Mouse (Mus musculus): ENCODE data around the gene Impg2. TPM values are rescaled to one million over a fixed set of nuclear protein-coding genes. Genes with fewer than 3 reads are reported as not detected.

Gene Impg2
- total RNA-seq (2021), result under 1 TPM in 1 of 2 experiments, not detected in 1; 0.10 TPM
- long read RNA-seq, experiment 1, result 0 reads
- long read RNA-seq, experiment 2, result 0 reads

DNA sequence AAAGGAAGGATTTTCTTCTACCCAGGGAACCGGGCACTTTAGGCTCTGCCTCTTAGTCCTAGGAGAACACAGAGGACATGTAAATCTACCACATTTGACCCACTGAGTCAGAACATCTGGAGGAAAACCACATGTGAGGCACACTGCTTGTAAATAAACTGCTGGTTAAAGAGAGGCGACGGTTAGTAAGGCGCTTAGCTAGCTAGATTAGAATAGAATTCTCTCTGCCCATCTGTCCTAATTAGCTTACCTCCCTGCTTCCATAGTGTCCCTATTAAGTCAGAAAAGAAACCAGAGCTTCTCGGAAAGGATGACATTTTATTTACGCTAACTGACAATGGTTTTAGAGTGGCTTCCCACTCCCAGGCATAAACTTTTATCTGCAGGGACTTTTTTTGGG is at the start of gene Impg2:
Impg2 (plus strand) TSS at position 263 of the 400 bp plus-strand sequence.
- DNase-seq, result no peak

DNA sequence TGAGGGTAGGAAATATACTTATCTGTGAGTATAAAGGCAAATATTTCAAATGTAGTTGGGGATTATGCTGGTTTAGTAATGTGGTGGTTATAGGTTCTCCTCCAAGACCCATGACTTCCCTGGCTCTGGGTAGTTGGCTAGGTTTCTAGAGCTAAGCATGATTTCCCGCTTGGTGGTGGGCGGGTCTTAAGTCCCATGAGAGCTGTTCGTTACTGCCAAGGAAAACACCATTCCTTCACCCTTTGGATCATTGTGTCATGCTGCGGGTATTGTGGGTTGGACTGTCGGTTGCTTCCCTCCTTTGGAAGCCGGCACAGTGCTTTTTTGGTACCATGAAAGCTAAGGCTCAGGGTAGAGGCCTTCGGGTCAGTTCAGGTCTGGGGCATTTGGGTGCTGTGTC is 40.6 kb upstream of the Impg2 start:
- peak; percentile 18 to 42 for DNase-seq

GRCm38 (mm10) chr16:56170247-56170646 is 33.9 kb upstream of the Impg2 start:
- no peak for DNase-seq

GRCm38 (mm10) chr16:56175867-56176581 is 28.1 kb upstream of the Impg2 start:
- peak in 1 of 2 experiments; percentile 8 for DNase-seq

DNA sequence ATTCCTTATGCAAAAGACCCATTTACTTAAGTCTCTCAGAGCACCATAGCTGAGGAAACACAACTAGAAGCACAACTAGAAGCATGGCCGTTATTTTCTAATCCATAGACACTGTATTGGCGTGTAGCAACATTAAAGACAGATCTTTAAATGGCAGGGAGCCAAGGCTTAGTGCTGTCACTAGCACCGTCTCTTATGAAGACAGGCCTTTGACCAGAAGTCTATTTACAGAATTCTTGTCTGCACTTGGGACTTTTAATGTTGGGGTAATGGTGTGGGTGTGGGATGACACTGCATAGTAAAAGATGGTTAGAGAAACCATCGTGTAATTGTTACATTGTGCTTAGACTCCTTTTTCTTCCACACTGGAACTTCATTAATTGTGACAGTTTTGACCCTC is 17.2 kb upstream of the Impg2 start:
- no peak for DNase-seq

DNA sequence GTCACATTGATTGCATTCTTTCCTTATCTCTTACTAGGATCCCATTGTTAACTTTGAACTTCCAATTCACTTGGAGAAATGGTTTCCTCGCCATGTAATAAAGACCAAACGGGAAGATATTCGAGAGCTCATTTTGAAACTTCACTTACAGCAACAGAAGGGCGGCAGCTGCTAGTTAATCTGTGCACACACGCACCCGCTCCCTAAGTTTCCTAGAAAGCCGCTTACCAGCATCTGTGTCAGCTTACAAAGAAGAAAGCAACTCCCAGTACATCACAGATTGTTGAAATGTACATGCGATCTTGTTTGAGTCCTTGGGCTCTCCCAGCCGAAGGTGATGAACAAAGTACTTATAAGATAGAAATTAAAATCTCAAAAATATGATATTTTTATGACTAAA is 15.9 kb upstream of the Impg2 start:
- no peak for DNase-seq

DNA sequence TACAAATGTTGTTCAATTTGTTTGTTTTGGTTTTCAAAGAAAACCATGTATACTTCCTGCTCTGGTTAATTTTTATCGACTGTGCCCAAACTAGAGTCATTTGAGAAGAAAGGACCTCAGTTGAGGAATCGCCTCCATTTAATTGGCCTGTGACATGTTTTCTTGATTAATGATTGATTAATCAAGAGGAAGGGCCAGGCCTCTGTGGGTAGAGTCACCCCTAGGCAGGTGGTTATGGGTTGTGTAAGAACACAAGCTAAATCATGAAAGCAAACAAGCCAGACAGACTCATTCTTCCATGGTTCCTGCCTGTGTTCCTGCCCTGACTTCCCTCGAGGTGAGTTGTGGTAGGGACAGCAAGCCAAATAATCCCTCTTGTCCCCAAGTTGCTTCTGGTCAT is 8.6 kb downstream of the Impg2 start:
- no peak for DNase-seq

DNA sequence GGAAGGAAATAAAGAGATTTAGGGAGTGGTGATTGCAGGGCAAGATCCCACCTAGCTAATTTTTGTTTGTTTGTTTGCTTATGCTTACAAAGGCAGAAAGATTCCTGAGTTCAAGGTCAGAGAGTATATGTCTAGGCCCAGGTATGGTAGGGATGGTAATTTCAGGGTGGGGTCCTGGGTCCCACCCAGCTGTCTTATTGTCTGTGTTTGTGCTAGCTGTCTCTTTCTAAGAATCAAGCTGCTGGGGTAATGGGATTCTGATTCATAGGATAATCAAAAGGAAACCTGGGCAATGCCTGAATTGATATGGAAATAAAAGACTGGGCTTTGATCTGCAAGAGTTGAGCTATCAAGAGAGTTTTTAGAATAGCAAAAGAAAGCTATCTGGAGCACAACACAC is 23.6 kb downstream of the Impg2 start:
- no peak for DNase-seq

DNA sequence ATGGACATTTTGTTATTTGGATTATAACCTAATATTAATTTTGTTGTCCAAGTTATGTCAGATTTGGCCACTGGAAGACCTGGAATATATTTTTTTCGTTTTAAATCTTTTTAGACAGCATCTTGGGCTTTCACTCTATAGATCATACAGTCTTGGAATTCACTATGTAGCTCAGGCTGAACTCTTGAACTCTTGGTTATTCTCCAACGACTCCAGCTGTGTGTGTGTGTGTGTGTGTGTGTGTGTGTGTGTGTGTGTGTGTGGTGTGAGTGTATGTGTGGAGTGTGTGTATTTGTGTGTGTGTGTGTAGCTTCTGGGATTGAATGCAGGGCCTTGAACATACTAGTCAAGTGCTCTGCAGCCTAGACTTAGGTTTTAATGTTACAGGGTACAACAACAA is 25.3 kb downstream of the Impg2 start:
- no peak for DNase-seq

DNA sequence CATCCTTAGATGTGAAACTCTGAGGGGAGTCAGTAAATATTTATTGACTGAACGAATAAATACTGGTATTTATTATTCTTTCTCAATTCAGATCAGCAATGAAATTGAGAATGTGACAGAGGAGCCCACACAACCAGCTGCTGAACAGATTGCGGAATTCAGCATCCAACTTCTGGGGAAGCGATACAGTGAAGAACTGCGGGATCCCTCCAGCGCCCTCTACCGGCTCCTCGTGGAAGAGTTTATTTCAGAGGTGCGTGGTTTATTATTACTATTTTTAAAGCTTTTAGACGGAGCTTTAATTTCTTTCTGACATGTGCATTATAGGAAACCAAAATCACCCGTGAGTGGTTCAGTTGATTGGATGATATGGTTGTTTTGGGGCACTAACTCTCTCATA is 27.2 kb downstream of the Impg2 start:
- peak in 1 of 2 experiments; percentile 33 for DNase-seq

DNA sequence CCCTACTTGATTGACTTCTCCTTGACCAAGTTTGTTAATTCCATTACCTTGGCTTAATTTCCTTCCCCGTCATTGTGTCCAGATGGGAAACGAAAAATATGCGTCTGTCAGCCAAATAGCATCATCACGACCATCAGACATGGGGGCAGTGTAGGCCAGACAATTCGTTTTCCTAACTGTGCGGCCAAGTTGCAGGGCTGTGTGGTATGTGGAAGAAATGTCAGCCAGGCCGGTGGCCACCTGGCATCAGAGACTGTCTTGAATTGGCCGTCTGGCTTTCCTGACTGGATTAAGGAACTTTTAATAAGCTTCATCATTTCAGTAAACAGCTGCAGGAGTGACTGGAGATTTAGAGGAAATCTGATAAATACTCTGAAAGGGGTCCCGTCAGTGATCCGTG is 28.6 kb downstream of the Impg2 start:
- DNase-seq, result peak; percentile 3 to 11

DNA sequence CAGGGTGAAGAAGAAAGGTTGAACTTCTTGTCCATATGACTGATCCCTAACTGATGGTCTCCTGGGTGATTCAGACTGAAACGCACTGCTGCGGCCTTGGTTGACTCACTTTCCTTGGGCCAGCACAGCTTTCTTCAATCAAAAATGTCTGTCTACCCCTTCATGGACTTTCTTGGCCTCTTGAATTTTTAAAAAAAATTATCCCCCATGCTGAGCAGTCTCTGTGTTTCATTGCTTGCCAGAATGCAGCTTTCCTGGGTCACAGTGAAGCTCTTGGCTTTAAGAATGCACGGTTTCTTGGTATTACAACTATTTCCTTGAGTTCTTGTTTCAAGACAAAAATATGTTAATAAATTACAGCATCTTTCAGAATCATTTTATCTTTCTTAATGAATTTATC is 41.9 kb downstream of the Impg2 start:
- no peak for DNase-seq

GRCm38 (mm10) chr16:56273917-56274316 is 69.8 kb downstream of the Impg2 start:
- DNase-seq, result no peak

GRCm38 (mm10) chr16:56279060-56279459 is 74.9 kb downstream of the Impg2 start:
- DNase-seq, result no peak

DNA sequence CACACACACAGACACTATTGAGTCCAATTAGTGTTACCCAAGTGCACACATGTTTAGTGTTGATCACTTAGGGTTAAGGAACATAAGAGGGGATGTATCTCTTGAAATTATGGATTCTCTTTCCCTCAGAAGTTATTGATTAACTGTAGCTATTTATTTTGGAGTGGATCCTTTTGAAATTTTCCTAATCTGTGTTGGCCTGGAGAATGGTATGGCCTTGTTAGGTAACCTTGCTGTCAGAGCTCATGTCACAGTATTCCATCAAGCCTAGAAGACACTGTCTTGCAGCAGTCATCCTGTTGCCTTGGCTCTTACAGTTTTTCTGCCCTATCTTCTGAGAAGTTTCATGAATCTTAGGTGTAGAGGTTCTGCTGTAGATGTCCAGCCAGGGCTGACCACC is 75.6 kb downstream of the Impg2 start:
- no peak for DNase-seq

GRCm38 (mm10) chr16:56281336-56281735 is 77.2 kb downstream of the Impg2 start:
- DNase-seq, result no peak

DNA sequence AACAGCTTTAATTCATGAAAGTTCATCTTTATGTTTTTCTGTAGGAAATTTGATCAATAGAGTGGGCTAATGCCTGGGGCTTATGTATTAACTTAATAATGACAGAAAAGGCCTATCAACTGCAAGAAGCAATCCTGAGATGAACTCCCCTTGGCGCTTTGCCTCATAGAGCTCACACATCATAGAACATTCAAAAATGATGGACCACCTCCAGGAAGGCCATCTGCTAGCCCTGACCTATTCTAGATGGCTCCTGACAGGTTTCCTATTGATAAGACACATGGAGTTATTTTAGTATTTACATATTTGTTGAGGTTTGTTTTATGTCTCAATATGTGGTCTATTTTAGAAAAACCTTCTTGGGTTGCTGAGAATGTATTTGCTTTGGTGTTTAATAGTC is 79.2 kb downstream of the Impg2 start:
- DNase-seq, result no peak

DNA sequence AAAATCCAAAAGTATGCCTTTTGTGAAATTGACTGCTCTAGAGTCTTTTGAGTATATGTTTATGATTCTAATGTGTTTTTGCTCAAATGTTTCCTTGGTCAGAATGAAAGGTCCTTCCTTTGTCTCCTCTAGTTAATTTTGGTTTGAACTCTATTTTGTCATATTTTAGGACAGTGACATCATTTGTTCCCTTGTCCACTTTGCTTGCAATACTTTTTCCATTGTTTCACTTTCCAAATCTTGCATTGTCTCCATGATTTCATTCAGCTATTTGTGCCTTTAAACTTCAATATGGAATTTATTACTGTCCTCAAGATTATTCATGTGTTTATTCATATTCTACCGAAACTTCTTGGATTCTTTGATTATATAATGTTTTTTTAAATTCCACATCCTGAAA is 79.8 kb downstream of the Impg2 start:
- DNase-seq, result no peak

GRCm38 (mm10) chr16:56286076-56286475 is 82.0 kb downstream of the Impg2 start:
- DNase-seq, result no peak

DNA sequence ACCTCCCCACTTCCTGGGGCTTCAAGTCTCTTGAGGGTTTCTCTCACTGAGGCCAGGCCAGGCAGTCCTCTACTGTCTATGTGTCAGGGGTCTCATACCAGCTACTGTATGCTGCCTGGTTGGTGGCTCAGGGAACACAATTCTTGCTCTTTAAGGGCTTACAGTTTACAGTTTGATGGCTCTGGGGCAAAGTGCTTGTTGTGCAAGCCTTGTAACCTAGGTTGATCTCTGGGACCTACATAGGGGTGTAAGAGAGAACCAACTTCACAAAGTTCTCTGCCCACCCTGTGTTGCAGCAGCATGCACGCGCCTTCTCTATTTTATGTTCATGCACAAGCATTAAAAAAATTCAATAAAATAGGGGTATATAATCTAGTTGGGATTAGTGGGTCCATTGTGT is 82.9 kb downstream of the Impg2 start:
- DNase-seq, result no peak

DNA sequence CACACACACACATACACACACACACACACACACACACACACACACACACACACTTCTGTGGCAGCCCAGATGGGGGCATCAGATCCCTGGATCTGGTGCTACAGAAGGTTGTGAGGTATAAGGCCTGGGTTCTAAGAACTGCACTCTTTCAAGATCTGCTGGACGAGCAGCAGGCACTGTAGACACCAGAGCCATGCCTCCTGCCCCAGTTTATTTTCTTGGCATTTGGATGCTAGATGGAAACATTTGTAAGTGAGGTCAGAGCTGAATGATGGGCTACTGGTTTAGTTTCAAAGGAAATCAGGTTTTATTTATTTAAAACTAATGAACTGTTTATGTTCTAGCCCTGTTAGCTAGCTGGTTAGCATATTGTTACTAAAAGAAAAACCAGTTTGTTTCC is 90.8 kb downstream of the Impg2 start:
- DNase-seq, result no peak

- DNase-seq, result peak in 1 of 2 experiments; percentile 11
Measured at GRCm38 (mm10) chr16:56295888-56296648, 92.0 kb downstream of the Impg2 start.

DNA sequence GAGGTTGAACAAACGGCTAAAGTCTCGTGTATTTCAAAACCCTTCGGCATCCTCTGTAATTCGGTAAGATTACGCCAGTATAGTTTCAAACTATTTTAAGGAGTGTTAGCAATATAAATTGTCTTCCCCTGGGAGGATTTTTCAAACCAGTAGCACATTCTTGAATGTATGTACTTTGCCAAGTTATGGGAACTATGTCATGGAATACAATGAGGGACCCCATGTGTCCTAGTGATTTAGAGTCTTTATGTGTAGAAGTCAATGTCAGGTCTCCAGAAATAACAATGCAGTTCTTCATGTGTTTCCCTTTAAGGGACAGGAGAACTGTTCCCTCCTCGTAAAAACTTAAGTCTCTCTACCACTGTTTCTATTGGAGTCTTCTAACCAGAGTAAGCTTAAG is 94.1 kb downstream of the Impg2 start:
- DNase-seq, result no peak

DNA sequence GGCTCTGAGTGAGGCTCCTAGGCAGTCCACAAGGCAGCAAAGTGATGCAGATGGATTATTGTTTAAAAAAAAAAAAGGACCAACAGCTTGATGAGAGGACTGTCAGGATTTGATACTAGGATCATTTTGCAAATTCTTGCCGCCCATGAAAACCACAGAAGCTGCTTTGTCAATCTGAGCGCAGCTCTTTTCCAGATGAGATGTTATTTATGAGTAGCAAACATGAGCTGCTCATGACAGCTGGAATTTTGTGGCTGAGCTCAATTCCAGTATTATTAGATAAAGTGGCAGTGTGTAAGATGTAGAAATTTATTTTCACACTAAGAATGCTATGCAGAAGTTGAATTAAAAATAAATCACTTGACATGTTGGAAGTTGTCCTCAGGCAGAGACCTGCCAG is 94.7 kb downstream of the Impg2 start:
- no peak for DNase-seq

All from heart, adult 18-20 months (tissue).